Mouse (Mus musculus) lung, adult 2 months (tissue): ENCODE measurements around the gene Musk.

ENCODE experiments used
- CTCF ChIP-seq: fragments of 200-500 bp; IDR thresholded peaks from 2 replicates; pipeline ENCODE4 v1.5.1; 2011; ENCODE audit warnings: mild to moderate bottlenecking, low read length, control low read depth; ENCODE audit not compliant: insufficient read depth
- POLR2A ChIP-seq: fragments of 200-500 bp; IDR thresholded peaks from 2 replicates; pipeline ENCODE4 v1.6.1; 2011; ENCODE audit warnings: low read depth, mild to moderate bottlenecking, control low read depth, low read length, borderline replicate concordance; ENCODE audit errors: extremely low read depth

DNA sequence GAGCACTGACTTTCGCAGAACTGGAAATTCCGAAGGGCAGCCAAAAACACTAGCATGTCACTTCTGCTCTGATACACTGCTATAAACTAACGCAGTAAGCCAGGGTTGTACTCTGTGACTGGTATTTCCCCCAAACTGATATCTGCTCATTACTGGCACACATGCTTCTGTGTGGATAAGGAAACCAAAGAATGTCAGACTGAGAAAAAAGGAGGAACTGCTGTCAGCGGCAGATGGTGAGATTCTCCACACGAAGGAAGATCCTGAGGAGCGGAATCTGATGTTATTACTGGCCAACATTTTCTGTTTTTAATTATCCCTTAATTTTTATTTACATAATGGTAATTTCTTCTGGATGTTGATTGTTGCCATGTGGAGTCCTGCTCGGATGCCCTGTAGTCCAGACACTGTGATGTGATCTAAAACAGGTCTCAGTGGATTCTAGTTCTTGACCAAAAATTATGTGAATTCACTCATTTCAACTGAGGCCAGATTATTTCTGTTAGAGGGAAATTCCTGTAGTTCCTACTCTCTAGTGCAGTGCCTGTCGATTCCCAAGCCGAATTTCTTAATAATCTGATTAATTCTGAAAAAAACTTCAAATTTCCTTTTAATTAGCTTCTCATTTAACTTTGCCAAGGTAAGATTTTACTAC is 137.6 kb downstream of the Musk start:
- TF ChIP-seq CTCF (no peak), POLR2A (no peak)
